Mouse (Mus musculus) kidney, postnatal 10 days (tissue): ENCODE results near the gene Tgfb3.
A peak's percentile ranks its signal among the peaks of the same experiment; 100 is the strongest.

ENCODE experiments used
- DNase-seq: peaks from one replicate; pipeline ENCODE4 v3.0.0; 2021; ENCODE audit warnings: mixed read lengths

Tgfb3 gene

GRCm38 (mm10) chr12:86077736-86078135, 1.1 kb downstream of the Tgfb3 start:
- DNase-seq, result no peak

DNA sequence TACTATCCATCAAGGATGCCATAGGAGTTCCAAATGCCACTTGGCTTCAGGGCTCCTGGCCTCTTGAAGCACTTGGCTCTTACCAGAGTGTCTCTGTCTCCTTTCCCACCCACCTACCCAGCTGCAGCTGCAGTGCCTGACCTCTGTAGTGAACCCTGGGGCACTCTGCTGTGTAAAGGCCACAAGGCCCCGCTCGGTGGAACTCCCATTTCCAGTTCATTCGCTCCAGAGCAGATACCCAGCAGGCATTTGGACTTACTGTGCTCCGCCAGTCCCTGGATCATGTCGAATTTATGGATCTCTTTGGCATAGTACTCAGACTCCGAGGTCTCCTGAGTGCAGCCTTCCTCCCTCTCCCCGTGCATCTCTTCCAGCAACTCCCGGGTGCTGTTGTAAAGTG, 1.5 kb downstream of the Tgfb3 start:
- no peak for DNase-seq

- DNase-seq, result peak; percentile 56
These were observed 2.4 kb downstream of the Tgfb3 start for GRCm38 (mm10) chr12:86076321-86076901.

DNA sequence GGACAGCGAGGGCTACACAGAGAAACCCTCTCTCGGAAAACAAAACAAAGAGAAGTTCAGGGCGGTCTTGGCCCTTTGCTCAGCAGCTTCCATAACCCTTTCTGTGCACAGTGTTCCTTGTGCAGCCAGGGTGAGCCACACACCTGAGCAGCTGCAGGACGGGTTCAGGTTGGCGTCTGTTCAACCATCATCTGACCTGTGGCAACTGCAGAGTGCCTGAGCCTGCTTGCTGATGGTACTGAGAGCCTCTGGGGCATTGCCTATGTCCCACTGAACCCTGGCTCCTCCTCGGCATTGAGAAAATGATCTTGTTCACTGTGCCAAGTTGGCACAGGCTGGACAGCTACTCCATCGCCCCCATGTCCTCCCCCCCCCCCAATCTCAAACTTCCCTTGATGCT, 3.5 kb downstream of the Tgfb3 start:
- DNase-seq, result no peak

GRCm38 (mm10) chr12:86074681-86075080, 4.2 kb downstream of the Tgfb3 start:
- DNase-seq, result no peak

DNA sequence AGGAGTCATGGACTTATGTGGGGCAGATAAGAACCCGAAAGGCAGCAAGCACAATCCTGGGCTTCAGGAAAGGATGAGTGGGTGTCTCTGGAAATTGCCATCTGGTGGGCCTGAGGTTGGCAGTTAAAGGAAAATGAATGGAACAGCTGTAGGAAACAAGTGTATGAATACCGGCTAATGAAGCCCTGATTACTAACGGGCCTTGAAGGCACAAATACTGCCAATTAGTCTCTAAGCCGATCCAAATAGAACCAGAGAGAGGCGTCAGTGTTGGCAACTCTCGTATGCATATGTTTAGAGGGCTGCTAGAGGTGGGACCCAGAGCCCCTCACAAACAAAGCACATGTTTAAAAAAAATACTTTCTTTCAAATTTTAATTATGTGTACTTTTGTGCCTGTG, 7.4 kb downstream of the Tgfb3 start:
- DNase-seq, result no peak

- DNase-seq, result no peak
These were observed 14.0 kb downstream of the Tgfb3 start for GRCm38 (mm10) chr12:86064796-86065195.

GRCm38 (mm10) chr12:86059341-86059740, 19.5 kb downstream of the Tgfb3 start:
- DNase-seq, result no peak

DNA sequence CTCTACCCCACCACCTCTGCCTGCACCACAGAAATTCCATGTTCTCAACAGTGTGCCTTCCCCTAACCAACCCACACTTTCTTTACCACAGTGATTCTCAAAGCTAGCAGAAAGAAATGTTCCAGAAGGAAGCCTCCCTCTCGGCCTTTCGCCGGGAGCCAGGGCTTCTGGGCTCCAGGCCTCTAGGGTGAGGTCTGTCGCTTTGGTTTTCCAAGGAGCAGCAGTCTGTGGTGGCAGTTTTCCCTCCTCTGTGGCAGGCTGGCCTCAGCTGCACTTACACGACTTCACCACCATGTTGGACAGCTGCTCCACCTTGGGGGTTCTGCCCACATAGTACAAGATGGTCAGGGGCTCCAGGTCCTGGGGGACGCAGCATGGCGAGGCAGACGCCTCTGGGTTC, 21.3 kb downstream of the Tgfb3 start:
- DNase-seq, result no peak

DNA sequence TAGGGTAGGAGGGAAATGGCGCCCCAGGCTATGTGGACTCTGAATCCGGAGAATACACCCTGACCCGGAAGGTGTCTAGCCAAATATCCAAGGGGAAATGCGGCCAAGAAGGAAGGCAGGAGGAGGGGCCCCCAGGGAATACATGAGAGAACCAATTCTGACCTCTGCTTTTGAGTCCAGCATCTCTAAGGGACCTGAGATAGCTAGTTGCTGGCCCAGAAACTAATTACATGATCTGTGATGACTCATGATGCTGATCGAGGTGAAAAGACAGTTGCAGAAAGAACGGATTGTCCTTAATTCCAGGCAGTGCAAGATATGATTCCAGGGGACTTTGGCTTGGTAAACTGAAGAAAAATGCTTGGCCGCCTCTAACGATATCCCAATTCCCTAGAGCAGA, 21.9 kb downstream of the Tgfb3 start:
- DNase-seq, result no peak

GRCm38 (mm10) chr12:86055306-86055705, 23.5 kb downstream of the Tgfb3 start:
- no peak for DNase-seq

DNA sequence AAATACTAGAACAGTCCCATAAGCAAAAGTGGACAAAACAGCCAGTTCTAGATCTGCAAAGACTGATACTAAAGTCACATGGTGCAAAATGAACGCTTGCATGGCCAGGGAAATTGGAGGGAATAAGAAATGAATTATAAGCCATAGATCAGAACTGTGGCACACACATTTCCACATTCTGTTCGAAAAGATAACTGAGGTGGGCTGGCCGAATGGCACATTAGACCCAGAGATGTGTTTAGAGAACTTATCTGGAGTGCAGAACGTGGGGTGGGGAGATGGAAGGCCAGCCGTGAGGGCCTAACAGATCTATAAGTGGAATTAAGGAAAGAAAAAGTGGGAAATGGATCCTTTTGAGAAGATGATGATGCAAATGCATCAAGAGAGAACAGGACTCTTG, 27.4 kb downstream of the Tgfb3 start:
- DNase-seq, result no peak

DNA sequence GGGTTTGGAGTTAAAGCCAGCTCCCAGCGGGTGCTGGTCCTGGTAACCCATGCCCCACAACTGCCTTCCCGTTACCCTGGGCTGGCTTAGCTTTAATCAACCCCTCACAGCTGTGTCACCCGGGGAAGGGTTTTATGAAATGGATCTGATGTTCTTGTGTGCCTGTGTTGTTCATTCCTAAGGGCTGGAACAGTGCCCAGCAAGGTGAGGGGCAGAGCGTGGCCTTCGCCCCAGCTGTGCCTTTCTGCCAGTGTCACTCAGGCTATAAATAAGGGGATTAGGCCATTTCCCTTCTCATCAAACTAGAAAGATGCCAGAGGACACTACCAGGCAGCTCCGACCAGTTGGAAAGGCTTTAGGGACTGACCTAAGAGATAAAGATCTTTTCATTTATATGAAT, 29.0 kb downstream of the Tgfb3 start:
- DNase-seq, result no peak

GRCm38 (mm10) chr12:86047376-86047775, 31.5 kb downstream of the Tgfb3 start:
- no peak for DNase-seq

- DNase-seq, result no peak
These were observed 32.1 kb downstream of the Tgfb3 start for GRCm38 (mm10) chr12:86046776-86047175.

DNA sequence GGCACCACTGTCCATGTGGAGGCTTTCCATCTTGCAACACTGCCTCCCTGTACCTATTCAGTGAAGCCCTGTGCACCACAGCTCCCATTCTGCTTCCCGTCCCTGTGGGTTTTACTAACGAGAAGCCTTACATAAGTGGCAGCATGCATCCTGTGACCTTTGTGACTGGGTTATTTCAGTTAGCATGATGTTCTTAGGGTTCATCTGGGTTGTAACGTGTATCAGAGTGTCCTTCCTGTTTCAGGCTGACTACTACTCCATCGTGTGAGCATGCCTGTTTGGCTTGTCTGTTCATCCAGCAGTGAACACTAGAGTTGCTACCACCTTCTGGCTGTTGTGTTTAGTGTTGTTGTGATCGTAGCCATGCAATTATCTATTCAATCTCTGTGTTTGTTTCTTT, 32.7 kb downstream of the Tgfb3 start:
- DNase-seq, result no peak

DNA sequence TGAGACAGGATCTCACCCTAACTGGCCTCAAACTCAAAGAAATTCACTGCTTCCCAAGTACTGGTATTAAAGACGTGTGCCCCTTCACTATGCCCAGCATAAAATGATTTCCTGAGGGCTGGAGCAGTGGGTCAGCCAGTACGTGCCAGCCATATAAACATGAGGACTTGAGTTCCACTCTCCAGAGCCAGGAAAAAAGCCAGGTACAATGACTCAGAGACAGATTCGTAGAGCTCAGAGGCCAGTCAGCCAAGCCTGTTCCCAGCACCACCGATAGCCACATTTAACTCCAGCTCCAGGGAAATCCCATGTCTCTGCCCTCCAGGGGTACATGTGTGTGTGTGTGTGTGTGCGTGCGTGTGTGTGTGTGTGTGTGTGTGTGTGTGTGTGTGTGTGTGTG, 39.1 kb downstream of the Tgfb3 start:
- no peak for DNase-seq

- DNase-seq, result no peak
These were observed 39.8 kb downstream of the Tgfb3 start for GRCm38 (mm10) chr12:86039078-86039477.

GRCm38 (mm10) chr12:86037235-86037921, 41.5 kb downstream of the Tgfb3 start:
- DNase-seq, result no peak

GRCm38 (mm10) chr12:86036368-86037166, 42.3 kb downstream of the Tgfb3 start:
- no peak for DNase-seq

DNA sequence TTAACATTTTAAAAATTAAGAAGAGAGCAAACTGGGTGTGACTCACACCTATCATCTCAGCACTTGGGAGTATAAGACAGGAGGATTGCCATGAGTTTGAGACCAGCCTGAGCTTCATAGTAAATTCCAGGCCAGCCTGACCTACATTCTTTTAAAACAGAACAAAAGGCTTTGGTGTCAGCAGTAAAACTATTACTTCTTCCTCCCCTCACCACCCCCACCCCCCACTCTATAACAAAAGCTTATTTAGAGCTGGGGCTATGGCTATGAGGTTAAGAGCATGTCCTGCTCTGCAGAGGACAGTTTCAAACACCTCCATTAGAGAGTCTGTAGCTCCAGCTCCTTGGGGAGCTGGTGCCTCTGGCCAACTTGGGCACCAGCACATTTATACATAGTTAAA, 43.3 kb downstream of the Tgfb3 start:
- DNase-seq, result no peak

- no peak for DNase-seq
These were observed 47.9 kb downstream of the Tgfb3 start for GRCm38 (mm10) chr12:86030932-86031331.

DNA sequence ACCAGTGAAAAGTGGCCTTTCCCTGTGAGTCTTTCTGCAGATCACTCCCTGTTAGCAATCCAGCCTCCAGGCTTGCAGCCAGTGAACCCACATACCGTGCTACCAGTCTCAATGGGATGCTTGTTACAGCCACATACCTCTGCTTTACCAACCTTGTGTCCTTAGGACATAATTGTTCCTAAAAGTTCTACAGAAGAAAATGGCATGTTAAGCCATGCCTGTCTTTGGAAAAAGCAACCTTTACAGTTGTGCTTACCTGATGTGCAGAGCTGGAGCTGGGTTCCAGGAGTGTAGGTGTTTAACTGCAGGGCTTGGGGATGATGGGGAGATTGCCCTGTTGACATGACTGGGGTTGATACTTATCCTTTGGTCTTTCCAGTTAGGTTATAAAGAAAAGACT, 51.1 kb downstream of the Tgfb3 start:
- DNase-seq, result no peak

DNA sequence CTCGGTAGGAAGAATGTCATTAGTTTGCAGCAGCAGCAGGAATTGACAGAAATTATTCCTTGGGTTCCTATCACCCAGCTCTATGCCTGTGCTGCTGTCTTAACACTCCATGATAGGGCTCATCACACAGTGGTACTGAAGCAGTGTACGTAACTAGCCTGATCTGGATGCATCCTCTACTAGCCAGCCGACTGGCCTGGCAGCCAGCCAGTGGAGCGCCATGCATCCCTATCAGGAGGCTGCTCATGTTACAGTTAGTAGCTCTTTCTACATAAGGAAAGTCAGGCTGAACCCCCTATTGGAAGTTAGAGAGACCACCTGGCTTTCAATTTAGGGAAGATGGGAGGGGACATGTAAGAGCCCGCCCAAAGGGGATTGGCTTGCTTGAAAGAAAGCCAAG, 51.8 kb downstream of the Tgfb3 start:
- DNase-seq, result peak; percentile 39
